Mouse (Mus musculus): ENCODE data around the gene Zfp524. TPM values are rescaled to one million over a fixed set of nuclear protein-coding genes. Genes with fewer than 3 reads are reported as not detected.

Zfp524 gene
- polyA plus RNA-seq, 1 experiment from 2014 or later, result 6.7 TPM

DNA sequence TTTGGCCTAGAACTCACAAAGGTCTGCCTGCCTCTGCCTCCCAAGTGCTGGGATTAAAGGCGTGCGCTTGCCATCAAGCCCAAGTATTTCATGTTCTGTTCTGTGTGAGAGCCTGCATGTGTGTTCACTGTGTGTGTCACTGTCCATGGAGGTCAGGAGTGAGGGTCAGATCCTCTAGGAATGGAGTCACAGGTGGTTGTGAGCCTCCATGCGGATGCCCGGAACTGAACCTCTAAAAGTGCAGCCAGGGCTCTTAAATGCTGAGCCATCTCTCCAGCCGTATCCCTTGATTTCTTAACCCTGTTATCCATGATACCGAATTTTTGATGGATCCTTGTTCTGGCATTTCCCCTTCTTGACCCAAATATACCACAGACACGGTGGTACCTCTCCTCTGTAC lies 22.8 kb downstream of the Zfp524 start:
- Histone ChIP-seq H3K4me2 (ENCODE audit: low read length) (peak overlapping the region; percentile 63; the same call in 1 of the 2 replicates), H3K27ac (ENCODE audit: low read length) (no peak overlapping the region), H3K27me3 (ENCODE audit: control insufficient read depth, insufficient read depth, low read depth, low read length) (no peaks in the 10 kb centered on the region), H3K36me3 (ENCODE audit: control insufficient read depth, insufficient read depth, low read length) (peaks cover 9% of the 10 kb centered on the region), H3K4me1 (ENCODE audit: control insufficient read depth, insufficient read depth, low read length) (peaks cover 7% of the 10 kb centered on the region; the same call in 1 of the 2 replicates), H3K4me3 (ENCODE audit: low read depth, low read length) (no peak overlapping the region), H3K9me3 (replicated peaks; ENCODE audit: control insufficient read depth, low read length, poor library complexity, severe bottlenecking) (no peaks in the 10 kb centered on the region), H3K9ac (ENCODE audit: low read depth, low read length) (no peak overlapping the region)
- 93% methylated on average over 7 of the region's 7 CpGs for WGBS
- no peak for ATAC-seq

DNA sequence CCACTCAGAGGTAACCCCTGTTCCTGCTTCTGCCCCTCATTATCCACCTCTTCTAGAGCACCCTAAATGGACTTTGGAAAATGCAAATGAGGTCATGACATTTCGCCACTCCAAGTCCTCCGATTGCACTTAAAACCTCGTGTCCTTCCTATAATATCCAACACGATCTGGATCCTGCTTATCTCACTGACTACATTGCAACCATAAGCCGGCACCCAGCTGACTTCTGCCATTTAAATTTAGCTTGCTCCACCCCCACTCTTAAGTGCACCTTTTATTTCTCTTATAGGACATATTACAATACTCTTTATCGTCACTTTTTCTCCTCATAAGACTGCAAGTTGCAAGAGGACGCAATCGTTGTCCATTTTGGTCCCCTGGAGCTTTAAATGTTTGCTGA lies 23.3 kb downstream of the Zfp524 start:
- Histone ChIP-seq H3K4me3 (ENCODE audit: low read depth, low read length) (peak overlapping the region; percentile 63), H3K9me3 (replicated peaks; ENCODE audit: control insufficient read depth, low read length, poor library complexity, severe bottlenecking) (no peaks in the 10 kb centered on the region), H3K4me1 (ENCODE audit: control insufficient read depth, insufficient read depth, low read length) (peaks cover 7% of the 10 kb centered on the region; the same call in 1 of the 2 replicates), H3K9ac (ENCODE audit: low read depth, low read length) (no peak overlapping the region; the same call in 1 of the 2 replicates), H3K36me3 (ENCODE audit: control insufficient read depth, insufficient read depth, low read length) (peaks cover 6% of the 10 kb centered on the region), H3K27ac (ENCODE audit: low read length) (peak overlapping the region; percentile 97), H3K27me3 (ENCODE audit: control insufficient read depth, insufficient read depth, low read depth, low read length) (no peaks in the 10 kb centered on the region), H3K4me2 (ENCODE audit: low read length) (peak overlapping the region; percentile 63)
- 89% methylated on average over 8 of the region's 8 CpGs for WGBS
- ATAC-seq, result no peak

DNA sequence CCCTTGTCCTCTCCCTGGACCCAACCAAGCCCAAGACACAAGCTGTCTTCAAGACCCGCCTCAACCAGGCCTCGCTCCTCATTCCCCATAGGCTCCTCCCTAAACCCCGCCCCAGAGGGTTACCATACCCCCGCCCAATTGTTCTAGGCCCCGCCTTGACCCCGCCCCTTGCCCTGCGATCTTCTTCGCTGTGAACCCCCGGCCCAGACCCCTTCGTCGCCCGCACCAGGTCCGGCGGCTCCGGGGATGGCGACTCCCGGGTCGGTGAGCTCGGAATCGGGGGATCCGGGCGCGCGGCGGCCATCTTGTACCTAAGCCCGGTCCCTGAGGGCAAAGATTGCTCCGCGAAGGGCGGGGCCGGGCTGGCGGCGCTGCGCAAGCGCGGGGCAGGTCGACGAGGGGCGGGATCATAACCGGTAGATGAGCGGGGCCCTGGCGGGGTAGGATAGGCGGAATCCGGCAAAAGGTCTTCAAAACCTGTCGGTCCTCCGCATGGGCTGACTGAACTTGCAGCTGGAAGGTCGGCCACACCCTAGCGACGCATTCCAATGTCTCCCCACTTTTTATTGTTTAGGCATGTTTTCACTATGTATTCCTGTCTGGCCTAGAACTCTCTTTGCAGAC lies 24.0 kb downstream of the Zfp524 start, which contains the start of gene Zfp784:
Gene Zfp784, minus strand, starts transcription at position 338 of the 624 bp plus-strand sequence.
- H3K4me2 ChIP-seq (ENCODE audit: low read length), result peak within 1 kb of the TSS; percentile 63
- ATAC-seq, result peak; percentile 95
- H3K4me3 ChIP-seq (ENCODE audit: low read depth, low read length), result peak within 1 kb of the TSS; percentile 63
- no peaks in the 10 kb centered on the region for H3K9me3 ChIP-seq (replicated peaks; ENCODE audit: control insufficient read depth, low read length, poor library complexity, severe bottlenecking)
- H3K4me1 ChIP-seq (ENCODE audit: control insufficient read depth, insufficient read depth, low read length), result peaks cover 7% of the 10 kb centered on the region; the same call in 1 of the 2 replicates
- H3K27me3 ChIP-seq (ENCODE audit: control insufficient read depth, insufficient read depth, low read depth, low read length), result no peaks in the 10 kb centered on the region
- peak within 1 kb of the TSS; percentile 97 for H3K27ac ChIP-seq (ENCODE audit: low read length)
- H3K36me3 ChIP-seq (ENCODE audit: control insufficient read depth, insufficient read depth, low read length), result peaks cover 3% of the 10 kb centered on the region; the same call in 1 of the 2 replicates
- under 1% methylated on average over 48 of the region's 48 CpGs for WGBS
- H3K9ac ChIP-seq (ENCODE audit: low read depth, low read length), result peak within 1 kb of the TSS; percentile 76

DNA sequence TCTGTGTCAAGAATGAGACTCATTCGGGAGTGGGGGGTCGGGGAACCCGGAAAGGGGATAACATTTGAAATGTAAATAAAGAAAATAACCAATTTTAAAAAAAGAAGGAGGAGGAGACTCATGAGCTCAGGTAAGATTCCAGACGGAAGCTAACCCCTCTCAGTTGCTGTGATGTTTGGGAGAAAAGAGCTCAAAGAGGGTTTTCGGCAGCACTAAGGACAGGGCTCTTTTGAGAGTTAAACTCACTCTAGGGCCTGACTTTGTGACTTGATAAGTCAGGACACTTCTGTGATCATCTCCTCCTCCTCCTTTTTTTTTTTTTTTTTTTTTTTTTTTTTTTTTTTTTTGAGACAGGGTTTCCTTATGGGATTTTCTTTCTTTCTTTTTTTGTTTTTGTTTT lies 24.7 kb downstream of the Zfp524 start:
- peak overlapping the region; percentile 63 for H3K4me2 ChIP-seq (ENCODE audit: low read length)
- H3K27ac ChIP-seq (ENCODE audit: low read length), result no peak overlapping the region; the same call in 1 of the 2 replicates
- peak overlapping the region; percentile 63 for H3K4me3 ChIP-seq (ENCODE audit: low read depth, low read length)
- H3K27me3 ChIP-seq (ENCODE audit: control insufficient read depth, insufficient read depth, low read depth, low read length), result no peaks in the 10 kb centered on the region
- no peak for ATAC-seq
- no peaks in the 10 kb centered on the region for H3K9me3 ChIP-seq (replicated peaks; ENCODE audit: control insufficient read depth, low read length, poor library complexity, severe bottlenecking)
- H3K36me3 ChIP-seq (ENCODE audit: control insufficient read depth, insufficient read depth, low read length), result 0 out of 2 replicates have a peak, but pooled peaks cover under 1% of the 10 kb centered on the region
- peaks cover 7% of the 10 kb centered on the region; the same call in 1 of the 2 replicates for H3K4me1 ChIP-seq (ENCODE audit: control insufficient read depth, insufficient read depth, low read length)
- 24% methylated on average over 5 of the region's 5 CpGs for WGBS
- peak overlapping the region; percentile 76 for H3K9ac ChIP-seq (ENCODE audit: low read depth, low read length)

DNA sequence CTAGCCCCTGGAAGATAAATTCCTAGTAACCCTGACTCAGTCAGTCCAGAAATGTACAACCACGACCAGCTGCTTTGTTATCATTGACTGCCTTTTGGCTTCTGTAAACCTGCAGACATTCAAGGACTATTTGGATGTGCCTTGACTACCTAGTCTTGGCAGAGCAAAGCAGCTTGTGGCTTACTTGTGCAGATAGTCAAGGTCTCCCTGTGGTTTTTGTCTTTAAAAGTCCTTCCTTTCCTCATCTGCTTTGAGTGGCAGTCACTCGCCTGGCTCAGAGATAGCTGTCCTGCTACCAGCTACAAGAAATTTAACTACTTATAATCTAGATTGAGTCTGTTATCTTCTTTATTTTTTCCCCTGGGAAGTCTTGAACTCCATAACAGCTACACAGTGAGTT lies 30.8 kb downstream of the Zfp524 start:
- Histone ChIP-seq H3K4me3 (ENCODE audit: low read depth, low read length) (no peak overlapping the region), H3K27me3 (ENCODE audit: control insufficient read depth, insufficient read depth, low read depth, low read length) (no peaks in the 10 kb centered on the region), H3K4me1 (ENCODE audit: control insufficient read depth, insufficient read depth, low read length) (no peaks in the 10 kb centered on the region), H3K4me2 (ENCODE audit: low read length) (no peak overlapping the region), H3K36me3 (ENCODE audit: control insufficient read depth, insufficient read depth, low read length) (no peaks in the 10 kb centered on the region), H3K9ac (ENCODE audit: low read depth, low read length) (no peak overlapping the region), H3K27ac (ENCODE audit: low read length) (no peak overlapping the region), H3K9me3 (replicated peaks; ENCODE audit: control insufficient read depth, low read length, poor library complexity, severe bottlenecking) (no peaks in the 10 kb centered on the region)
- WGBS, result 81% methylated on average over 2 of the region's 2 CpGs
- no peak for ATAC-seq

DNA sequence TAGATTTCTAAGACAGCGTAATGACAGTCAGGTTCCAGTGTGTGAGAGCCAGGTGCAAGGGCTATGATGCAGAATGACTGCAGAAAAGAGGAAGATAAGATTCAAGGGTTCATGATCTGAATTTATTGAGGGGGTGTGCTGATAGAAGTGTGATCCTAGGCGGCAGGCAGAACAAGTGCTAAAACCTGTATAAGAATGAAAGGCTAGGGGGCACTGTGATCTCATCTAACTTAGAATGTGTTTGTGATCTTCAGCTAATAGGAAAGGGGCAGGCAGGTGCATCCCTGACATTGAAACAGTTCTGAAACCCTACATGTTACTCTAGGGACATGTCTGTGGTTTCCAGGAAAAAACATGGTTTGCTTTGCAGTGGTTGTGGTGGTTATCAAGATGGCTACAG lies 31.9 kb downstream of the Zfp524 start:
- H3K9me3 ChIP-seq (replicated peaks; ENCODE audit: control insufficient read depth, low read length, poor library complexity, severe bottlenecking), result no peaks in the 10 kb centered on the region
- no peak overlapping the region for H3K4me3 ChIP-seq (ENCODE audit: low read depth, low read length)
- H3K36me3 ChIP-seq (ENCODE audit: control insufficient read depth, insufficient read depth, low read length), result no peaks in the 10 kb centered on the region
- ATAC-seq, result no peak
- H3K9ac ChIP-seq (ENCODE audit: low read depth, low read length), result no peak overlapping the region
- no peak overlapping the region for H3K27ac ChIP-seq (ENCODE audit: low read length)
- H3K27me3 ChIP-seq (ENCODE audit: control insufficient read depth, insufficient read depth, low read depth, low read length), result no peaks in the 10 kb centered on the region
- H3K4me1 ChIP-seq (ENCODE audit: control insufficient read depth, insufficient read depth, low read length), result peaks cover 7% of the 10 kb centered on the region
- H3K4me2 ChIP-seq (ENCODE audit: low read length), result no peak overlapping the region
- WGBS, result 66% methylated on average over 2 of the region's 2 CpGs

DNA sequence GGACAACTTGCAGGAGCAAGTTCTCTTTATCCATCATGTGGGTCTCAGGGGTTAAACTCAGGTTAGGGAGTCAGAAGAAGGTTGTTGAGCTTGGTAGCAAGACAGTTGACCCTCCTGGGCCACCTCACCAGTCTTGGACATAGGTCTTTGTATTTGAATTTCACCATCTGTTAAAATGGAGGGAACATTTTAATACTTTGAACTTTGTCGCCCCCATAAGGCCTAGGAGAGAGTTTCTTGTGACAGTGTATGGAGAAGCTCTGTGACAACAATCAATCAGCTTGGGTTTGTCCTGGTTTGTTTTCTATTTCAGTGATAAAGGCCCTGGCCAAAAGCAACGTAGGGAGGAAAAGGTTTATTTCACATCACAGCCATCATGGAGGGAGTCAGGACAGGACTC lies 33.1 kb downstream of the Zfp524 start:
- no peak overlapping the region for H3K4me2 ChIP-seq (ENCODE audit: low read length)
- no peaks in the 10 kb centered on the region for H3K9me3 ChIP-seq (replicated peaks; ENCODE audit: control insufficient read depth, low read length, poor library complexity, severe bottlenecking)
- WGBS, result 36% methylated on average over 2 of the region's 2 CpGs
- no peak overlapping the region for H3K27ac ChIP-seq (ENCODE audit: low read length)
- peaks cover 10% of the 10 kb centered on the region for H3K4me1 ChIP-seq (ENCODE audit: control insufficient read depth, insufficient read depth, low read length)
- ATAC-seq, result no peak
- H3K36me3 ChIP-seq (ENCODE audit: control insufficient read depth, insufficient read depth, low read length), result no peaks in the 10 kb centered on the region
- H3K9ac ChIP-seq (ENCODE audit: low read depth, low read length), result no peak overlapping the region
- no peaks in the 10 kb centered on the region for H3K27me3 ChIP-seq (ENCODE audit: control insufficient read depth, insufficient read depth, low read depth, low read length)
- H3K4me3 ChIP-seq (ENCODE audit: low read depth, low read length), result no peak overlapping the region

DNA sequence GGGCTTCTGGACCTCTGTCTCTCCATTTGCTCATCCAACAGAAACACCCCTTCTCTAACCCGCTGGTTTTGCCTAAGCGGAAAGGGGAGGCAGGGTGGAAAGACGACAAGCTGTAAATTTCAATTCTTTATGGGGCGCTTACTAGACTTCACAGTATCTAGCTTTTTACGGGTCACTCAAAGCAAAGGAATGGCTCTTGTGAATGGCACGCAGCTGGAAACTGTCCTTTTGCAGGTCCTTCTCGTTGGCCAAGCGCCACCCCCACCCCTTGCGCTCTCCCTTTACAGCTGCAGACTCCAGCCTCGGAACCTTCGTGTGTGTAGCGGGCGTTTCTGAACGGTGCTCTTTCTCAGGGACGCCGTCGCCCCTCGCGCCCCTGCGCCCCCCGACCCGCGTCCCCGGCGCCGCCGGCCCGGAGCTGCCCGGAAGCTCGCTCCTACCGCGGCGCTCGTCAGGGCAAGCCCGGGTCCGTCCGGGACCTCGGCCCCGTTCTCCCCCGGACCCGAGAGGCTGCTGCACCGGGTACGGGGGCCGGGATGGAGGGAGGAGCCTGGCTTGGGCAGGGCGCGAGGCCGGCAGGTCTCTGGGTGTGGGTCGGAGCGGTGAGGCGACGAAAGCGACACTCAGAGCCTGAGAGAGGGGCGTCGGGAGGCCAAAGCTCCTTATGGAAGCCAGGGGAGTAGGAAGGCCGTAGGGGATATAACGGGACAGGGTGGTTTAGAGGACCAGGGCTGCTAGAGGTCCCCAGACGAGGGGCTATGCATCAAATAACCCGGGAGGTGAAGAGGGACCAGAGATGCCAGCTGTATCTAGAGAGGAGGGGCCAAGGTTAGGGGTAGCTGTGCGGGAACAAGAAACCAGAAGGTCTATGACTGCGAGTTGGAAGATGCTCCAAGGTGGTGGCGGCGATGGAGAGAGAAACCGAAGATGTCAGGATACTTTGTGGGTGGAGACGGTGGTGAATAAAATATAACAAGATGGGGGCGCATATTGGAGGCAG lies 37.3 kb downstream of the Zfp524 start, which contains the start of gene Zfp580:
Gene Zfp580, plus strand, starts transcription at position 346 of the 1,000 bp plus-strand sequence.
- H3K4me1 ChIP-seq (ENCODE audit: control insufficient read depth, insufficient read depth, low read length), result peaks cover 50% of the 10 kb centered on the region
- WGBS, result under 1% methylated on average over 52 of the region's 65 CpGs
- ATAC-seq, result peak; percentile 79

More for the DNA sequence above, 37.3 kb downstream of the Zfp524 start, which contains the start of gene Zfp580:
- peak within 1 kb of the TSS; percentile 71 for H3K4me2 ChIP-seq (ENCODE audit: low read length)
- peak within 1 kb of the TSS; percentile 95 for H3K9ac ChIP-seq (ENCODE audit: low read depth, low read length)
- H3K4me3 ChIP-seq (ENCODE audit: low read depth, low read length), result peak within 1 kb of the TSS; percentile 79
- peak within 1 kb of the TSS; percentile 93 for H3K27ac ChIP-seq (ENCODE audit: low read length)
- no peaks in the 10 kb centered on the region for H3K36me3 ChIP-seq (ENCODE audit: control insufficient read depth, insufficient read depth, low read length)
- peaks cover 15% of the 10 kb centered on the region for H3K27me3 ChIP-seq (ENCODE audit: control insufficient read depth, insufficient read depth, low read depth, low read length)
- H3K9me3 ChIP-seq (replicated peaks; ENCODE audit: control insufficient read depth, low read length, poor library complexity, severe bottlenecking), result no peaks in the 10 kb centered on the region
